Mouse (Mus musculus) induced T-regulatory cell, adult 2 months (primary cell): ENCODE results near the gene Cldn19.
A peak's percentile ranks its signal among the peaks of the same experiment; 100 is the strongest.
"Not testable (repeated sequence)": the region's sequence is repeated elsewhere in the genome, so short reads cannot be mapped to it uniquely, and the experiment has no call there.

Experiments used
- DNase-seq: peaks from one replicate; pipeline ENCODE4 v3.0.0-alpha.2; 2012; ENCODE audit warnings: low read depth

The Cldn19 gene

GRCm38 (mm10) chr4:119252025-119252808, 3.0 kb upstream of the Cldn19 start:
- no peak for DNase-seq

- no peak for DNase-seq
These were observed 1.1 kb upstream of the Cldn19 start for GRCm38 (mm10) chr4:119254012-119254618.

DNA sequence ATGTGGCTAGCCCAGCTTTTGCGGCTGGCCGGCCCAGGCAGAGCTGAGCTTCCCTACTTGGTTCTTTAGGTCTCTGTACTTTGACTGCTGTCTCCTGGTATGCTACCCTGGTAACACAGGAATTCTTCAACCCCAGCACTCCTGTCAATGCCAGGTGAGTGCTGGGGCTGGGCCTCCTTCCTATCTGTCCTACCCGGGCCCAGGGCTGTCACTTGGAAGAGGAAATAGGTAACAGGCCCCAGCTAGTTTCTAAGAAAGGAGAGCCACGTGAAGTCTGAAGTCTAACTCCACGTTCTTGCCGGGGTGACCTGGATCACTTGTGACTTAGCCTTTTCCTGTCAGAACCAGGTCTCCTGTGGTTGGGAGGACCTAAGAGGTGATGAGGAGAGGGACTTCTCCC, 1.9 kb downstream of the Cldn19 start:
- DNase-seq = no peak

DNA sequence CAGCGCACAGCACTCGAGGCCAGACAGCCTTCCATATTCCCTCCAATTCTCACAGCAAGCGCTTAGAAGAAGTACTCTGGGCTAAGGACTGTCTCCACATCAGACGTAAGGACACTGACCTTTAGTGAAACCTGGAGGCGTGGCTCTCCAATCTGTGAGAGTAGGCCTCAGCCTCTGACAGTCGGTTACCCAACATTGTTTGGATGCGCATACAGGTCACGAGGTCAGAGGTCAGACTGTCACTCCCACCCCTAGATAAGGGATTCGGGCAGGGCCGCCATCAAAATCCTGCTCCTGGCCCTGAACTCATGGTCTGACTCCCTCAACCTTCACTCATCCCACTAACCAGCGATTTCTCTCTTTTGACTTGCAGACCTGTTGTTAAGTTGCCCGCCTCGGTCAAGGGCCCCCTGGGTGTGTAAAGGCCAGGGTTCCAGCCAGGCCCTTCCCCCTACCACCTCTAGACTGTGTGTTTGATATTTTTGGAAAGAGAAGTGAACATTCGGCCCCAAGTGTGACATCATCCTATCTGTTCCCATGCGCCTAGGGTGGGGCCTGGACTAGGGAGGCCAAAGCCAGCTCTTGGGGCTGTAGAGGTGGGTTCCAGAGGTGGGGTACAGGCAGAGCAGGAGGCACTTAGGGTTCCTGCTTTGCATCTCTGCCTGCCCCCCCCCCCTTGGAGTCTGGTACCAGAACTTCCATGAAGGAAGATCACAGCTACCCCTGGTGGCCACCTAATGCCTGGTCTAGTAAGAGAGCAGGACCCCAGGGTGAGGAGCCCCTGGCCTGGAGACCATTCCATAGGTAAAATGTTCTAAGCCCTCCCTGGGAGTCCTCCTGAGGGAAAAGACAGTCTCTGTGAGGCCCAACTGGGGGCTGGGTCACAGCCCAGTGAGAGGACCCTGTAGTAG, 4.4 kb downstream of the Cldn19 start:
- DNase-seq = no peak

DNA sequence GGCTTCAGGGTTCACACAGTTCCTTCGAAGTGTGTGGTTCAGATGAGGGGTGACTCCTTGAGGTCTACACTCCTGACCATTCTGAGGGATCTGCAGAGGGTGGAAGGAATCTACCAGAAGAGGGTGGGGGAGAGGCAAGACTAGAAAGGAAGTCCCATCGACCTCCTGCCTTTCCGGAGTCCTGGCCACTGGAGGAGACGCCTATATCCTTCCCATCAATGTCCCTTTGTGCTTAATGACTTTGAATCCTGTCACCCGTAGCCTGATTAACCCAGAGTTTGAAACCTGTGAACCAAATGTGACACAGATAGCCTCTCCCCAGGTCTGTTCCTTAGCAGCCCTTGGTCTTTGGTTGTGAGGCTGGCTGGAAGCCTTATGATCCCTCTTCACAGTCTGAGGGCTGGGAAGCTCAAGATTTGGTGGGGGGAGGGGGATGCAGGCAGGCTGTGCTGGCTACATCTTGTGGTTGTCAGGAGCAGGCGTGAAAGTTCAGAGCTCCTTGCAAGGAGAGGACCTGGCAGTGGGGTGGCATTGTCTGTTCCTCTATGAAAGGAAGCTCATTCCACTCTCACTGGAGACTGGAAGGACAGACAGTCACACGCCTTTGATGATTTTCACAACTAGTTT, 6.0 kb downstream of the Cldn19 start:
- DNase-seq = no peak

GRCm38 (mm10) chr4:119262483-119262882, 7.3 kb downstream of the Cldn19 start:
- no peak for DNase-seq

GRCm38 (mm10) chr4:119263459-119263858, 8.2 kb downstream of the Cldn19 start:
- no peak for DNase-seq

DNA sequence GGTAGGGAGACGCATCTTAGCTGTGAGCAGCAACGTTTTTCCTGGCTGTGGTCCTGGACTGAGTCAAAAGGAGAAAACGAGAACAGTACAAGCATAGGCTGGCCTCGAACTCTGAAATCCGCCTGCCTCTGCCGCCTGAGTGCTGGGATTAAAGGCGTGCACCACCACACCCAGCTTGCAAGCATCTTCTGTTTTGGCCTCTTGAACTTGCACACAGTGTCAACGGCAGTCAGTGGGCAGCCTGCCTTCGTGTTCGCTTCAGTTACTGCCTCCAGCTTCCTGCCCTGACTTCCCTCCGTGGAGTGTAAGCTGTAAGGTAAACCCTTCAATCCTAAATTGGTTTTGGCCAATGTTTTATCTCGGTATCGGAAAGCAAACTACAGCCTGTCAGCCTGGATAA, 11.4 kb downstream of the Cldn19 start:
- no peak for DNase-seq

- no peak for DNase-seq
These were observed 19.4 kb downstream of the Cldn19 start for GRCm38 (mm10) chr4:119274627-119275026.

DNA sequence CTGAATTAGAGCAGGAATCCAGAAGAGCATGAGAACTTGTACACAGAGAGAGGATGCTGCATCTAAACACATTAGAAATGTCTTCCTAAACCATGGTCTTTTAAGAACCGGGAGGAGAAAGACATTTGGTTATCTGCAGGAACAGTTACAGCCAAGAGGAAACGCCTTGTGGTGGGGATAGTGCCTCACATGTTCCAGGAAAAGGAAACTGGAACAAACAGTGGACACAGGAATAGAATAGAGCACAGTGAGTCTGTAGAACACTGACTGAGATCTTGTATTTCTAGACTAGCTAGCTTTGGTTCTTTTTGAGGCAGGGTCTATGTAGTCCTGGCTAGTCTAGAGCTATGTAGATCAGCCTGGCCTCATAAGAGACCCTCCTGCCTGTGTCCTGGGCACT, 20.0 kb downstream of the Cldn19 start:
- DNase-seq = no peak

DNA sequence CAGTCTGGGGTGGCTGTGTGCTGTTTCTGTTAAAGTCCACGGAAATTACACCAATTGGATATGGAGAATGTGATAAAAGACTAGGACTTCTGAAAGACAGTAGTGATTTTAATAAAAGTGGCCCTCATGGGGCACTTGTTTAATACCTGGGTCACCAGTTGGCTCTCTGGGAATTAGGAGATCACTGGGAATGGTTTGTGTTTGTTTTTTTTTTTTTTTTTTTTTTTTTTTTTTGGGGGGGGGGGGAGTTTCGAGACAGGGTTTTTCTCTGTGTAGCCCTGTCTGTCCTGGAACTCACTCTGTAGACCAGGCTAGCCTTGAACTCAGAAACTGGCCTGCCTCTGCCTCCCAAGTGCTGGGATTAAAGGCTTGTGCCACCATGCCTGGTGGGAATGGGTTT, 20.5 kb downstream of the Cldn19 start:
- DNase-seq = no peak

- DNase-seq = not testable (repeated sequence)
These were observed 23.6 kb downstream of the Cldn19 start for GRCm38 (mm10) chr4:119278784-119279183.

- no peak for DNase-seq
These were observed 29.6 kb downstream of the Cldn19 start for GRCm38 (mm10) chr4:119284861-119285260.

DNA sequence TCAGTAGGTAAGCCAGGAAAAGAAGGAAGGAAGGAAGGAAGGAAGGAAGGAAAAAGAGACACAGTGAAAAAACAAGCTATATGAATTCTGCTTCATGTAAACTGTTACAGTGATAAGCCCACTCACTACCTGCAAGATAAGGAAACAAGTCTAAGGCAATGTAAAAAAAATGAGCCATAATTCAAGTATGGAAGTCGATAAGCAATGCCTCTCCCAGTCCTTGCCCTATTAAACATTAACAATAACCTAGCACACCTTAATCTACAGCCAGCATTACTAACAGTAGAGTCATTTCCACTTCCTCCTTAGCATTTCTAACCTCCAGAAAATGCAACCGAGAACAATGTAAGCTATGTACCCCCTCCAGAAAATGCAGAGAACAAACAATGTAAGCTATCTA, 30.1 kb downstream of the Cldn19 start:
- DNase-seq = no peak

- peak; percentile 18 for DNase-seq
These were observed 36.7 kb downstream of the Cldn19 start for GRCm38 (mm10) chr4:119291921-119292320.

- peak; percentile 74 for DNase-seq
These were observed 37.8 kb downstream of the Cldn19 start for GRCm38 (mm10) chr4:119292771-119293573.

DNA sequence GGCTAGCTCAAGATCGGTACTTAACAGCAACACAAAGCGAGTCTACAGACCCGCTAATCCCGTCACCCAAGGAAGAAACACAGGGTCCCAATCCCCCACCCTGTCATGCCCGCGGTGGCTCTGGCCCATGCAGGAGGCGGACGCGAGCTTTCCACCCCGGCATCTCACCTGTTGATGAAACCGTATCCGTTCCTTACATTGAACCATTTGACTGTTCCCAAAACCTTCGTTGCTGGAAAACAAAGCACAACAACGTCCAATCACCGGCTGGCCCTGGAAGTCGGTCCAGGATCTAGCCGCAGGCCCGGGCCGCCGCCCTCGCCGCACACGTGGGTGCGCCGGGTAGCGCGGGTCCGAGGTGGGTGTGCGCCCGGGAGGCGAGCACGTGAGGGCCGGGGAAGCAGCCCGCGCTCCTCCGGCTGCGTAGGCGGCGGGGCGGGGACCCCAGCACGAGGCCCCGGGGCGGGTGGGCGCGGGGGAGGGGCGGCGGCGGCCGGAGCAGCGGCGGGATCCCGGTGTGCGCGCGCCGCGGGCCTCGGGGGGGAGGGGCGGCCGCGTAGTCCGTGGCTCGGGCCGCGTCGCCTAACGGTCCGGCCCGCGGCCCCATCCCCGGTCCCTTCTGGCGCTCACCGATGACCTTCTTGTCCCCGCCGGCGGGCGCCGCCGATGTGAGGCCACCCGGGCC, 38.5 kb downstream of the Cldn19 start:
- DNase-seq = peak; percentile 62

GRCm38 (mm10) chr4:119294415-119295133, 39.4 kb downstream of the Cldn19 start, which contains the start of gene Ybx1:
Gene Ybx1 (minus strand): TSS chr4:119294604.
- DNase-seq = peak; percentile 99

- DNase-seq = no peak
These were observed 39.9 kb downstream of the Cldn19 start for GRCm38 (mm10) chr4:119295134-119295453.

DNA sequence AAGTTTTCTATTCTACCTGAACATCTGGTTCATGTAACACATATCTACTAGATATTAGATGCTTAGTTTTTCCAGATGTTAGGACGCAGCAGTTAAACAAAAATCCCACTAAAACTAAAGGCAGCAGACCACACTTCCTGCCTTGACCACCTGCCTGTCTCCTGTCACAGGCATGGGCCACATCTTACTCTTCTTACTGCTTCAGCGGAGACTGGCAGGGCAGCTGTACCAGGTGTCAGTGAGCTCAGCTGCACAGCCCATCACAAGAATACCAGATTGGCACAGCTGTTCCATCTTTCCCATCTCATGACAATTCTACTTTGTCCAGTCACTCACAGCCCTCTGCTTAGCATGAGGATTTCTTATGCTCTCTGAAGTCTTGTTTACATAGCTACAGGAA, 42.1 kb downstream of the Cldn19 start:
- no peak for DNase-seq
